Mouse (Mus musculus): ENCODE measurements at regions not wholly inside any gene's neighbourhood (a gene's known extent, or its start where the extent isn't known, plus 50 kb on each side); places are given as distances from the start of the nearest gene placed in this dataset.

DNA sequence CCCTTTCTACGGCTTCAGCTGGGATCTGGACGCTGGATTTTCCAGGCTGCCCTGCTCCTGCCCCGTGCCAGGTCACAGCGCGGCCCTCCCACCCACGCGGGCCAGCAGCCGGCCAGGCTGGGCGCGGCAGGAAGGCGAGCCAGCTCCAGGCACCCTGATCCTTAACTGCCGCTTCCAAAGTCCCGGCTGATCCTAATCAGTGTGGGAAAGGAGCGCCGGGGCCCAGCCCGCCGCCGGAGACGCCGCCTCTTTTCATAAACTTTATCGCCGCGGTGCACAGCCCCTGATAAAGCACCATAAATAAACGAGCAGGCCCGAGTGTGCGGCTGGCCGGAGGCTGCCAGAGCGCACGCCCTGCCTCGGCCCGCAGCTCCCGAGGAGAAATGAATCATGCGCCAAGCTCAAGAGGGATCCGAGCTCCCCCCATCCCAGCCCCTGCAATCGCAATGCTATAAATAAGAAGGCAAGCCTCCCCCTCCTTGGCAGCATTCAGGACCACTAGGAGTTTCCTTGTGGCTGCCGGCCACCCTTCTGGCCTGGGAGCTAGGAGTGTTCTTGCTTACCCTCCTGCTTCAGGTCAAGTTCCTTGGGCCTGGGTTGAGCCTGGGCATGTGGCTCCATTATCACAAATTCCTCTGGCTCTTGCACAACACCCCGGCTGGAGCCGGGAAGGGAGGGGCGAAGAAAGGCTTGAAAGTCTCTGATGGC is 118.1 kb upstream of the Hes1 start:
- ATAC-seq (ENCODE audit: poor library complexity, severe bottlenecking), result peak; percentile 67

DNA sequence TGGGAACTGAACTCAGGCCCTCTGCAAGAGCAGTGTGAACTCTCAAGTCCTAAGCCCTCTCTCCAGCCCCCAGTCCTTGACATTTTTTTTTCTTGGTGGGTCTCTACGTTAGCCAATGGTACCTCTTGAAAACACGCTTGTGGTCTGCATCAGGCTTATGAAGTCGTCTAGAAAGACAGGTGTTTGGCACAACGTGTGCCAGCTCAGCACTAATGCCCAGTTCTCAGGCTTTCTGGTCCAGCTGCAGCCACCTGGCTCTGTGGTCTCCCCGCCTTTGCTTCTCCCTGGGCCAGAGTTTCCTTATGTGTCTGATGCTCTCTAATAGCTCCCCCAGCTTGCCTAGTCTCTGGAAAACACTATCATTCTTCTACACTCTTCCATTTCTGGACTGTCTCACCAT is 117.2 kb upstream of the Hes1 start:
- ATAC-seq (ENCODE audit: poor library complexity, severe bottlenecking), result no peak

DNA sequence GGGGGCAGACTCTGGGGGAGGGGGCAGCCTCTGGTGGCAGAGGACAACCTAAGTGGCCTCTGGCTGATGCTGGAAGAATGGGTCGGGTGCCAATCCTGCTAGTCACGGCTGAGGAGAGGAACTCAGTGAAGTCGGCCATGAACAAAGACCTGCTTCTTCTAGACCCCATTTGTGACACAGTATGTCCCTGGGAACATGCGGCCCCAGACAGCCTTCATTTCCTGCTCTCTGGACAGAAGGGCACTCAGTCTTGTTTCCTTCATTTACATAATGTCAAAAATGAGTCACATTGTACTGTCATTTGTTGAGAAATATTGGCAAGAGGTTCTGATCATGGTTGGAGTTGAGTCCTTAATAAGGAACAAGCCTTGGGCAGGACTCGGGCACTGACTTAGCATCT is 116.5 kb upstream of the Hes1 start:
- ATAC-seq (ENCODE audit: poor library complexity, severe bottlenecking), result no peak

DNA sequence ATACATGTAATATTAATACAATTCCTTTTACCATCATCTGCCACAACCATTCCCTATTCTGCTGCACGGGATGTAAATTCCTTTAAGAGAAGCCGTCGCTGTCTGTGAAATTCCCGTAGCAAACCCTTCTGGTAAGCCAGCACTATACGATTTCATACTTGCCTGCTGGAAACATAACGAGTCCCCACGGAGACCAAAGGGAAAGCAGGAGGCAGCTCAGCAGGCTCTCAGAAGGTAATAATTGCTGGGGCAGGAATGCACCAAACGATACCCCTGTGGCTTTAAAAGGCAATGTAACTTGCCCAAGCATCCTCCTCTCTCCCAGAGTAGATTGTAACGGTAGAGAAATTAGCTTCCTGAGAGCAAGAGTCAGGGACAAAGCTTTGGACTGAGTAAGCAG is 114.0 kb upstream of the Hes1 start:
- no peak for ATAC-seq (ENCODE audit: poor library complexity, severe bottlenecking)

DNA sequence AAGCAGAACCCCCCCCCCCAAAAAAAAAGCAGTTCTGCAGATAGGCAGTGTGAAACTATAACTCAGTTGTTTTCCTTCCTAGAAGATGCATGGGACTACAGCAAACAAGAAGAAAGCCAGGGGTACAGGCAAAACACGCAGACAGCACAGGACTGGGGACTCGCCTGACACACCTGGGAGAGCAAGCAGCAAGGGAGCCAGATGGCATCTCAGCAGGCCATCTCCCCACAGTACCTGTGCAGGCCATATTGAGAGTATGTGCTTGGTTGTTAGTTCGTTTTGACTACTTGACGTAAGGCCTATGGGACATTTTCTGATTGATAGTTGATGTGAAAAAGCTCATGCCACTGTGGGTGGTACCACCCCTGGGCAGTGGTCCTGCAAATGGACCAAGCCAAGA is 113.4 kb upstream of the Hes1 start:
- ATAC-seq (ENCODE audit: poor library complexity, severe bottlenecking), result no peak

DNA sequence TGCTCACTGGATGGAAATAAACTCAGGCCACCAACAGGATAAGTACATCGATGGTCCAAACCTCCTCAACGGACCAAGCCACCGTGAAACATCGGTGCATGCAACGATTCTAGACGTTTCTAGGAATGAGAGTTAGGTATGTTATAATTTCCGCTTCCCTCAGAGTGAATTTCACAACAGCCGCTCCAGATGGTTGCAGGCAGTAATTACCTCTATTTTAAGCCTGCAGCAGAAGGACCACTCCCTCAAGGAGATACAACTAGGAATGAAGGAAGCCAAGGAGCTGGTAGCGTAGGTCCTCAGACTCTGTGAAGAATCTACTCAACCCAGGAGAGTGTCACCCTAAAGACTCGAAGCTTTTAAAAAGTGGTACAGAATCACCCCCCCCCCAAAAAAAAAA is 109.5 kb upstream of the Hes1 start:
- no peak; the same call in 1 of the 2 replicates for ATAC-seq (ENCODE audit: poor library complexity, severe bottlenecking)

DNA sequence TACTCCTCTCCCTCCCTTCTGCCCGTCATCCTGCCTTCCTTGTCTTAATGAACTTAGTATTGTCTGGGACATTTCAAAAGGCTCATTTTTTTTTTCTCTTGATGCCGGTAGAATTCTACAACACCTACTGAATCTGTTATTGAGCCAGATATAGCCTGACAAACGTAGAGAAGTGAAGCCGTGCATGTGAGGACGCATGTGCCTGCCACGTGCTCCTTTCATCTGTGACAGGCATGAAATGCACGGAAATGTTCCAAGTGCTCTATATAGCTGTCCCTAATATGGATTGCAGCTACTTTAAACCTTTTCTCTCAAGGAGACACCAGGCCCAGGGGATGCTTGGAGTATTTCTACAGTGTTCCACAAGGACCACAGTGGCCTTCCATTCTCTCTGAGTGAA is 107.3 kb upstream of the Hes1 start:
- no peak for ATAC-seq (ENCODE audit: poor library complexity, severe bottlenecking)

DNA sequence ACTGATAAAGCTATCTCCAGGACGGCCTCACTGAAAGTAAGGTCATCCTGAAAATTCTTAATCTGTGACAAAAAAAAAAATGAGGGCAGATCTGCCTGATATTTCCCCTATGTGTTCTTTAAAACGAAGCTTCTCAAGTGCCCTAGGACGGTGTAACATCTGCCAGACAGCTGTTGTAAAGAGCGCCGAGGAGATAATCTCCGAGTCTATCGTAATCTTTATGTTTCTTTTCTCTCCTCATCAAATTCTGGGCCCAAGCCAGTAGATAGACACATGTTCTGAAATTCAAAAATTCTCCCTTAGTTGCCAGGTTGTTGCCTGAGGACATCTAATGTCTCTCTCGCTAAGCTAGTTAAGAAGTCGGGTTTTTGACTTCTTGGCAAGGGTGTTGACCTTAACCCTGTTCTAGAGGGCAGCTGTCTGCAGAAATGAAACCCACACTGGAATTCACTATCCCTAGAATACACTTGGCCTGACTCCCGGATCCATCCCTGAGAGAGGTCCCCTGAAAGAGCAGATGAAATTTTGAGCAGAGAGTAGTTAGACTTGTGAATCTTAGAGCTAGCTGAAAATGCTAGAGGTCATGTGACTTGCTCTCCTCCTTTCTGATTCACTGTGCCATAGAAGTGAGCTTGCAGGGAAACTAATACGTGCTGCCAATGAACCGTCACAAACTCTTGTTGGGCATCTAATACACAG is 104.1 kb upstream of the Hes1 start:
- no peak for ATAC-seq (ENCODE audit: poor library complexity, severe bottlenecking)

DNA sequence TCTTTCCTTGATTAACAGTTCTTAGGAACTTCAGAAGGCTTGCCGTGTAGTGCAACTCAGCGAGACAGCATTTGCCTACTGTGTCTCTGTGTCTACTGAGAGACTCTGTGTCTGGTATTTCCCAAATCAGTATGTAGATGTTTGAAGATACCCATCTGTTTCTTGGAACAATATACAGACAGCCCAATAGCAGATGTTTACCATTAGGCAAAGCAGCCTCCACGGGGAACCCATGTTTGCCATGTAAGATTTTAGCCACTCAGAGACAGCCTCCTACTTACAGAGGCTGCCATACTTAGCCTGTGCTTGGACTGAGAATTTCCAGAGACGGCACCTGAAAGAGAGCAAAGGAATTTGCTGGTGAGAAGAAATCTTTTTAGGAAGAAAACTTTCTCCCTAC is 100.9 kb upstream of the Hes1 start:
- no peak for ATAC-seq (ENCODE audit: poor library complexity, severe bottlenecking)

DNA sequence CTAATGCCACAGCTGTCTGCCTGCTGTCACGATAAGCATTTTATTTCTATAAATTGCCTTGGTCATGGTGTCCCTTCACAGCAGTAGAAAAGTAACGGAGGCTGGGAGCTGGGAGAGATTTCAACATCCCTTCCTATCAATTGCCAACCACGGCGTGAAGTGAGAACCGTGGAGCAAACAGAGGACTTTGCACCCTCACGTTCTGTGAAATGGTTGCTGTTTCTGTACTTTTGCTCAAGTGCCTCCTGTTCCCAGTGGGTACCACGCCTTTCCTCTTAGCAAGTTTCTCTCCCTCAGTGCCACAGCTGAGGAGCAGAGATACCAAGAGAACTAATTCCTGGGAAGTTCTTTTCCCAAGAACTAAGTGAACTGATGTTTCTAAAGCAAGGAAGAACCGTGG is 99.6 kb upstream of the Hes1 start:
- ATAC-seq (ENCODE audit: poor library complexity, severe bottlenecking), result no peak

DNA sequence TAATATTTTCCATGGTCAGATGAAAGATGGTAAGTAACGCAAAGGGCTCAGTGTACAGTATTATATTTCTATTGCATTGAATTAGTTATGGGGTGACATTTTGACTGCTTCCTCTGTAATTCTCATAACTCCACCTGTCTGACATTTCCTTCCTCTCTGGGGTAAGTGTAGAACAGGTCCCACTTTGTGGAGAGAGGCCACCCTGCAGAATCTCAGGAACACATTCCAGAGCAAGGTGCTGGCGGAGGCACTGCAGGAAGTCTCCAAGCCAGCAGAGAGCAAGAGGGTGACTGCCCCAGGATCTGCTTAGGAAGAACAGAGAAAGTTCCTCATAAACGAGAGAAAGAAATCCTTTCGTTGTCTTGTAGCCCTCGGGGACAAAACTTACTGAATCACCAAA is 95.4 kb upstream of the Hes1 start:
- no peak for ATAC-seq (ENCODE audit: poor library complexity, severe bottlenecking)

DNA sequence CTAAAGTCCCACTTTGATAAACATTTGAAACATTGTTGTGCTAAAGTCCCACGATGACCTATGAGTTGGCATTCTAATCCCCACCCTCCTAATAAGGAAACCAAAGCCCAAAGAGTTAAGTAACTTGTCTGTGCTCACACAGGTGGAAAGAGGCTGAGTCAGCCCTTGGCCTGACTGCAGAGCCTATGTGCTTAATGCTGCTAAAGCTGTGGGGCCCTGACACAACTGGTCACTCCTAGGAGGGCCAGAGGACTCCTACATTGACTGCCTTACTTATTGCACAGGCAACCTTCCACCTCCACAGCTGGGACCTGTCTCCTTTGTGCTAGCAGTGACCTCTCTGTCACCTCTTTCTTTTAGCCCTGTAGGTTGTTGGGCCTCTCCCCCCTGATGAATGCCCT is 91.4 kb upstream of the Hes1 start:
- ATAC-seq (ENCODE audit: poor library complexity, severe bottlenecking), result no peak

DNA sequence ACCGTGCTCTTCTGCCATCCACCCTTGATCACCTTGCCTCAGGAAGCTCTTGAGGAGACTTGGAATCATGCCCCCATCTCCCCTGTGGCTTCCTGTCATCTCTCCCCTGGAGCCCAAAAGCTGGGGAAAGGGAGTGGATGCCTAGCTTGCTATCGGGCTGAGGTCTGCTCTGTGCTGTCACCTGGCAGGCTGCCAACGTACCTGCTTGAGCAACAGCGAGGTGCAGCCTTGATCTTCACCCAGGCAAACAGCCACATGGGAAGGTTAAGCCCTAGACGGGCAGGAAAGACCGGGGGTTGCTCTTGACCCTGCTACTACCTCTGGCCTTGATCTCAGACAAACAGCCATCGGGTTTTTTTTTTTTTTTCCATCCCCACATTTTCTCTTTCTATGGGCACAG is 90.9 kb upstream of the Hes1 start:
- no peak for ATAC-seq (ENCODE audit: poor library complexity, severe bottlenecking)

DNA sequence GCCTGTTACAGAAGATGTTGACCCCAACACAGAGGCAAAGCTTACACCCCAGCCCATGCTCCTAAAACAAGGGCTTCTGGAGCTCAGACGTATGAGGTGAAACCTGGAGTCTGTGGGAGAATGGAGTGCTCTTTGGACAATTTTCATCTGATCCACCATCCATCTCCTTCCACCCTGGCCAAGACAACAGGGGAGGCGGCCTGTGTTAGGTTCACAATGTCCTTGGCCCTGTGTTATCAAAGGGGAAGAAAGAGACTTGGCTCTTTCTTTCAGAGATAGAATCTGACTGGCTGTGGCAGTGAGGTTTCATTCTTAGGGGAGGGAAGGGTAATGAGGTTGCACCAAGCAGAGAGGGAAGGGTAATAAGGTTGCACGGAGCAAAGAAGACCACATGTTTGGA is 88.4 kb upstream of the Hes1 start:
- ATAC-seq (ENCODE audit: poor library complexity, severe bottlenecking), result no peak

DNA sequence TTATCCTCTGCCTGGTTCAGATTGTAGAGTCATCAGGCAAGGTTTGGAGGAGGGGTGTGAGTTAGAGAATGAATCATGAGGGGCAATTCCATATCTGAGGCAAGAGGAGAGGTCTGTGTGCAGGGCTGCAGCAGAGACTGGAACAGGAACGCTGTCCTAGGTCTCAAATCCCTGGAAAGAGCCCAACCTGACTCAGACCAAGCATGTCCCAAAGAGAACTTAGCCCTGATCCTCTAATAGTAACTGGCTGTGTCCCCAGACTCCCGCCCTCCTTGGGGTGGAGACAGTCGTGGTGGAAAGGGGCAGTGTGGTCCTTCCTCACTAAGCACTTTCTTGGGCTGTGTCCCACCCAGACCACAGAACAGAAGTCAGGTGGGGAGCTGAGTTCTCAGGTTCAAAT is 87.2 kb upstream of the Hes1 start:
- ATAC-seq (ENCODE audit: poor library complexity, severe bottlenecking), result no peak

DNA sequence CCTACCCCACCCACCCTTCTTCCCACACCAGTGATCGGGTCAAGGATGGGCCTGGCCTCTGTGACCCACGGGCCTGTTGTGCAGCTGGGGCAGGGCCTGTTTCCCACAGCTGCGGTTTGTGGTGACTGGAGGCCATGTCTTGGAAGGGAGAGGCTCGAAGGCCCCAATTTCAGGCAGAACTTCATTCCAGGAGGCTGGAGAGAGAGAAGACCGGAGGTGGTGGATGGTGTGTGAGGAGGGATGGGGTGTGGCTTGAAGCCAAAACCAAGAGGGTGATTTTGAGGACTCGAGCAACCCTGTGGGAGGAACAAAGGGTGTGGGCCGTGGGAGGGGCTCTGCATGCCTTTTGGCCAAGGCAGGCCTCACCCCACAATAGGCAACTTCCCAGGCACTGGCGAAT is 86.5 kb upstream of the Hes1 start:
- ATAC-seq (ENCODE audit: poor library complexity, severe bottlenecking), result peak; percentile 59

DNA sequence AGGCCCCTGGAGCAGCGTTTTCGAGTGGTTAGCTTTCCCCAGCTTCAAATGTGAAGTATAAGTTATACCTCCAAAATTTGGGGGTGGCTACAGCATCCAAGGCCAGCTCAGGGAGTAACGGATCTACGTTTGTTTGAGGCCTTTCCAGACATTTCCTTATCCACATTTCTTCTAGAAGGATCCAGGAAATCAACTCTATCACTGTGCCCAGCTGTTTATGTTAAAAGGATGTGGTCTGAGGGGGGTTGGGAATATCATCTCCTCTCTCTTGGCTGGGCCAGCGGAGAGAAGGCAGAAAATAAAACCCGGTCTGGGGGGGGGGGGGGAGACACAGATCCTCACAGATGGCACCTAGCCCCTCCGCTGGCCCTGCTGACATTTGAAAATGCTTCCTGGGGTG is 85.1 kb upstream of the Hes1 start:
- no peak for ATAC-seq (ENCODE audit: poor library complexity, severe bottlenecking)

DNA sequence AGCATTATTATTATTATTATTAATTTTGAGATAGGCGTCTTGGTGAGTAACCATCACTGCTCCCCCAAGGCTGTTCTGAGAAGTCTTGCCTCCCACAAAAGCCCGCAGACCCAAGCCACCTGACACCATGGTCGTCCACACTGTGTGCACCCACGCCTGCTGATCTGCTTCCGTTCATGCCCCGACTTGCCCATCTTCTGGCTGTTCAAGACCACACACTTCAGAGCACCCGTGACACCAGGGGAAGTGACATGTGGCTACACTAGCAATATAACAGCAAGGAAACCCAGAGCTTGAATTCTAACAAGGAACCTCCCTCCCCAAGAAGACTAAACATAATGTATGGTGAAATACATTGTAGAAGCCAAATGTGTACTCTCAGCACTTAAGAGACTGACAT is 82.6 kb upstream of the Hes1 start:
- no peak for ATAC-seq (ENCODE audit: poor library complexity, severe bottlenecking)

DNA sequence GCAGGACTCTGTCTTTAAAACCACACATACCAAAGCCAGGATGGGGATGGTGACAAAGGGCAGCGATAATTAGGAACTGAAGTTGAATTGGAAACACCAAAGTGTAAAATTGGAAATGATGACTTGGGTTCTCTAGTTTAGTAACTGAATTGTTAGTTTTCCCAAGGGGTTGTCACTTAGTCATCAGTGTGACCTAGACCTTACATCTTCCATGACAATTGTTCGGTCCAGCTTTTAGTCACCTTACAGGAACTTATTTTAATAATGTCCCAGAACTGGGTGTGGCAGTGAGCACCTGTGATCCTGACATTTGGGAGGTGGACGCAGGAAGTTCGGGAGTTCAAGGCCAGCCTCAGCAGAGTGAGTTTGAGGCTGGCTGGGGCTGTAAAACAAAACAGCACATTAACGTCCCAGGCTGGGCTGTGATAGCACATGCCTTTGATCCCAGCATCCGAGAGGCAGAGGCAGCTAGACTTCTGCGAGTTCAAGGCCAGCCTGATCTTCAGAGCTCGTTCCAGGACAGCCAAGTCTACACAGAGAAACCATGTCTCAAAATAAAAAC is 81.9 kb upstream of the Hes1 start:
- ATAC-seq (ENCODE audit: poor library complexity, severe bottlenecking), result no peak

DNA sequence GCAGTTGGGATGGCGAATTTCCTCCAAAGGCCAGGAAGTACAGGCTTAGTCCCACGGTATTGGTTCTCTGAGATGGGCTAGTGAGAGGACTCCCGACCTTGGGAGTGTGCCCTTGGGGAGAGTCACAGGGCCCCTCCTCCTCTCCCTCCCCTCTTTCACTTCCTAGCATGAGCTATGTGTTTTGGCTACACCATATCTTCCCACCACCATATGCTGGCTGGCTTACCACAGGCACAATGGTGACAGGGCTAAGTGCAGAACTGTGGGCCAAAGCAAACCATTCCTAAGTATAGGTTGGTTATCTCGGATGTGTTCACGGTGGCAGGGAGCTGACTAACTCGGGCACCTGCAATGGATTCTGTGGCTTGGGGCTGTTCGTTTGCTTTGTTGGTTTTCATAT is 81.0 kb upstream of the Hes1 start:
- ATAC-seq (ENCODE audit: poor library complexity, severe bottlenecking), result no peak

DNA sequence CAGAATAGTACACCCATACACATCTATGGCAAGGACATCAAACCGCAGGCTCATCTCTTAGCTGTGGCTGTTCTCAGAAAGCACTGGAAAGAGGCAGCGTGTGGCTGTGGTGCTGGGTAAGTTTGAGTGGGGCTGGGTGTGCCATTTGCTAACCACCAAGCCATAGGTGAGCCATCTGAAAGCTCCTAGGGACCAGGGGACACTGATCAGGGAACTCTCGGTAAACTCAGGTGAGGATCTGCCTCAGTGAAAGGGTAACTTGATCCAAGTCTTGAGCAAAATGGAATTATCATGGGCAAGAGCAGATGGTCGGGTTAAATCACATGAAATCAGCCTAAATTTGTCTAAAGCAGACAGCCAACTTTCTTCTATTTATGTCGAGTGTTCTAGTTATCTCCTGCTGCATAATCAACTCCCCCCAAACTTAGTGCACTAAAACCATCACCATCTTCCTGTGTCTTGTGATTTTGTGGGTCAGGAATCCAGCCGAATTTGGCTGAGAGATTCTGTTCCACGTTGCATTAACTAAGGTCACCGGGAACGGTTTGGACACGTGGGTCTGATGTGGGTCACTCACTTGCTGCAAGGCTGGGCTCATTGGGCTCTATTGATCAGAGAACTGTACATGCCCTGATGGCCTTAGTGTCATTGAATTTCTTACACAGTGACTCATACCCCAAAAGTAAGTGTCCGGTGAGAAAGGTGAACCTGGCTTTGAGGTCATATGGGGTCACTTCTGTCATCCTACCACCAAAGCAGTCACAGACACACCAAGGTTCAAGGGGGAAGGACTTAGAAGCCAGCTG is 78.9 kb upstream of the Hes1 start:
- no peak for ATAC-seq (ENCODE audit: poor library complexity, severe bottlenecking)

DNA sequence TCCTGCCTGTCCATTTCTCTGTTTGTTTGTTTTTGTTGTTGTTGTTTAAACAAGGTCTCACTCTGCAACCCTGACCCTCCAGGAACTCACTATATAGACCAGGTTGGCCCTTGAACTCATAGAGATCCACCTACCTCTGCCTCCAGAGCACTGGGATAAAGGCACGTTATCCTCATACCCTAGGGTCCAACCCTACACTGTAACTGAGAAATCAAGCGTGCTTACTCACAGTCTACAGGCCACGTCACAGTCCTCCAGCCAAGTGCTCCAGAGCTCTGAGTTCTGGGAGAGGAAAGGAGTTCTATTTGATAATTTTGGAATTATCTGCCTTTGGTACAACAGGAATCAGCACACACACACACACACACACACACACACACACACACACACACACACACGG is 76.6 kb upstream of the Hes1 start:
- ATAC-seq (ENCODE audit: poor library complexity, severe bottlenecking), result no peak
